Mouse (Mus musculus): ENCODE results near the gene Ndufb6.

DNA sequence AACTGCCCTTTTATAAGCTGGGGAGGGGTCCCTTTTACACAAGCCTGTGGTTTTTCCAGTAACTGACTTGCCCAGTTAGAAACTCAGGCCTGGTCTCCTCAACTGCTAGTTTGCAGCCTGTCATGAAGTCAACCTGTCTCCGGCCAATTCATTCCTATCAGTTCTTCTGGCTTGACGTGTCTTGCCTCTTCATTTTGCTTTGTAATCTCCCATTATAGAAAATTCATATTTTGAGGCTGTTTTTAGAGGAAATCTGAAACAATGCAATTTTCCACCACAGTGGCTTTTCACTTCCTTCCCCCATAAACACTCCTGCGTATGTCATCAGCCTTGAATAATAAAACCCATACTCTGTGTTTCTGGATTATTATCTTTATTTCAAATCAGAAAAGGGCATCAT lies 47.9 kb upstream of the Ndufb6 start:
- TF ChIP-seq CTCF (IDR thresholded peaks at IDR 0.05; ENCODE audit: borderline replicate concordance, control insufficient read depth, extremely low read depth, insufficient read depth, low read length, poor library complexity) (no peak), POLR2A (IDR thresholded peaks at IDR 0.05; ENCODE audit: control insufficient read depth, extremely low read depth, insufficient read depth, low read length, poor library complexity) (no peak)

Data from thymus, adult 2 months (tissue).